Mouse (Mus musculus) hindbrain, embryonic 15.5 days (tissue): Measurements from ENCODE around the gene Ndufa4. TPM values are rescaled to one million over a fixed set of nuclear protein-coding genes. Genes with fewer than 3 reads are reported as not detected.

Source experiments
- polyA plus RNA-seq: library from polyadenylated mRNA; unstranded; fragments of >200 nt; fragmentation: Nextera tagmentation; extraction: Ambion mirVana; gene quantifications from 2 replicates; pipeline ENCODE4 v1.2.1, GENCODE M21; 2015

Ndufa4 gene
- polyA plus RNA-seq, 1 experiment from 2014 or later: 1,171 TPM

Other genes starting within 250 kb of the Ndufa4 start
- gene Phf14, start 312 bp upstream of the Ndufa4 start, polyA plus RNA-seq: 82.0 and 84.7 TPM in 2 replicates